Mouse (Mus musculus): ENCODE measurements around the gene Mark3.
"Not testable (repeated sequence)": the region's sequence is repeated elsewhere in the genome, so short reads cannot be mapped to it uniquely, and the experiment has no call there.

Mark3 gene

GRCm38 (mm10) chr12:111574074-111574886, at the start of gene Mark3:
TSS of gene Mark3 (plus strand) at chr12:111574523.
- DNase-seq (ENCODE audit: low spot score in 2 of 2), result peak; percentile 93 to 96

GRCm38 (mm10) chr12:111524883-111525282, 49.4 kb upstream of the Mark3 start:
- DNase-seq (ENCODE audit: low spot score in 2 of 2), result no peak

- DNase-seq (ENCODE audit: low spot score in 2 of 2), result peak; percentile 53 to 60
These were observed 46.6 kb upstream of the Mark3 start for GRCm38 (mm10) chr12:111527643-111528281.

- DNase-seq (ENCODE audit: low spot score in 2 of 2), result no peak
These were observed 45.1 kb upstream of the Mark3 start for GRCm38 (mm10) chr12:111529192-111529591.

GRCm38 (mm10) chr12:111533096-111533794, 41.1 kb upstream of the Mark3 start:
- no peak for DNase-seq (ENCODE audit: low spot score in 2 of 2)

- DNase-seq (ENCODE audit: low spot score in 2 of 2), result no peak
These were observed 39.0 kb upstream of the Mark3 start for GRCm38 (mm10) chr12:111535281-111535680.

- DNase-seq (ENCODE audit: low spot score in 2 of 2), result no peak
These were observed 38.6 kb upstream of the Mark3 start for GRCm38 (mm10) chr12:111535762-111536161.

GRCm38 (mm10) chr12:111536746-111537145, 37.6 kb upstream of the Mark3 start:
- DNase-seq (ENCODE audit: low spot score in 2 of 2), result no peak

GRCm38 (mm10) chr12:111537341-111537740, 37.0 kb upstream of the Mark3 start:
- DNase-seq (ENCODE audit: low spot score in 2 of 2), result no peak

GRCm38 (mm10) chr12:111537796-111538291, 36.5 kb upstream of the Mark3 start, which contains the start of gene Eif5:
TSS of gene Eif5 (plus strand) at chr12:111538016.
- DNase-seq (ENCODE audit: low spot score in 2 of 2), result peak; percentile 98 to 99

GRCm38 (mm10) chr12:111538292-111539040, 35.9 kb upstream of the Mark3 start:
- DNase-seq (ENCODE audit: low spot score in 2 of 2), result peak; percentile 55 to 61

GRCm38 (mm10) chr12:111539041-111539345, 35.3 kb upstream of the Mark3 start:
- DNase-seq (ENCODE audit: low spot score in 2 of 2), result no peak

GRCm38 (mm10) chr12:111547070-111547469, 27.3 kb upstream of the Mark3 start:
- DNase-seq (ENCODE audit: low spot score in 2 of 2), result no peak

- no peak for DNase-seq (ENCODE audit: low spot score in 2 of 2)
These were observed 25.6 kb upstream of the Mark3 start for GRCm38 (mm10) chr12:111548555-111549289.

- no peak for DNase-seq (ENCODE audit: low spot score in 2 of 2)
These were observed 23.6 kb upstream of the Mark3 start for GRCm38 (mm10) chr12:111550679-111551078.

- DNase-seq (ENCODE audit: low spot score in 2 of 2), result no peak
These were observed 22.0 kb upstream of the Mark3 start for GRCm38 (mm10) chr12:111552342-111552741.

- no peak for DNase-seq (ENCODE audit: low spot score in 2 of 2)
These were observed 19.0 kb upstream of the Mark3 start for GRCm38 (mm10) chr12:111555357-111555756.

- not testable (repeated sequence) for DNase-seq (ENCODE audit: low spot score in 2 of 2)
These were observed 18.4 kb upstream of the Mark3 start for GRCm38 (mm10) chr12:111555893-111556292.

- DNase-seq (ENCODE audit: low spot score in 2 of 2), result no peak
These were observed 16.8 kb upstream of the Mark3 start for GRCm38 (mm10) chr12:111557538-111557937.

GRCm38 (mm10) chr12:111558655-111559054, 15.7 kb upstream of the Mark3 start:
- DNase-seq (ENCODE audit: low spot score in 2 of 2), result no peak
